Mouse (Mus musculus): ENCODE results near the gene Ugt1a5. TPM values are rescaled to one million over a fixed set of nuclear protein-coding genes. Genes with fewer than 3 reads are reported as not detected.
"Not testable (repeated sequence)": the region's sequence is repeated elsewhere in the genome, so short reads cannot be mapped to it uniquely, and the experiment has no call there.

Ugt1a5 gene
- total and polyA plus RNA-seq, 2 experiments from 2014 or later, result 0.26 TPM; not detected in 1

GRCm38 (mm10) chr1:88223591-88223990 lies 57.8 kb downstream of the Ugt1a5 start:
- Histone ChIP-seq H3K27ac (no peak overlapping the region), H3K9ac (replicated peaks; ENCODE audit: low read length) (no peak overlapping the region), H3K4me3 (ENCODE audit: low read length) (no peak overlapping the region), H3K4me1 (ENCODE audit: insufficient read depth, low read length) (no peaks in the 10 kb centered on the region), H3K27me3 (ENCODE audit: insufficient read depth, low read length) (no peaks in the 10 kb centered on the region), H3K4me2 (ENCODE audit: low read depth, low read length) (no peak overlapping the region), H3K36me3 (ENCODE audit: insufficient read depth, low read length) (no peaks in the 10 kb centered on the region), H3K9me3 (ENCODE audit: low read length) (peaks cover 38% of the 10 kb centered on the region)
- no peak for DNase-seq (ENCODE audit: low spot score)
- no peak for ATAC-seq
- 51% methylated on average over 1 of the region's 1 CpGs for WGBS
- no peak for TF ChIP-seq CTCF (IDR thresholded peaks at IDR 0.05; ENCODE audit: low read depth)

- Histone ChIP-seq H3K27ac (no peak overlapping the region), H3K4me2 (ENCODE audit: low read depth, low read length) (no peak overlapping the region), H3K9ac (replicated peaks; ENCODE audit: low read length) (no peak overlapping the region), H3K4me1 (ENCODE audit: insufficient read depth, low read length) (no peaks in the 10 kb centered on the region), H3K4me3 (ENCODE audit: low read length) (no peak overlapping the region), H3K36me3 (ENCODE audit: insufficient read depth, low read length) (no peaks in the 10 kb centered on the region), H3K9me3 (ENCODE audit: low read length) (peaks cover 44% of the 10 kb centered on the region), H3K27me3 (ENCODE audit: insufficient read depth, low read length) (no peaks in the 10 kb centered on the region)
- TF ChIP-seq CTCF (IDR thresholded peaks at IDR 0.05; ENCODE audit: low read depth), result no peak
- 65% methylated on average over 2 of the region's 2 CpGs for WGBS
- DNase-seq (ENCODE audit: low spot score), result no peak
- no peak for ATAC-seq
Observed at GRCm38 (mm10) chr1:88224029-88224776, 58.4 kb downstream of the Ugt1a5 start.

GRCm38 (mm10) chr1:88225301-88225700 lies 59.5 kb downstream of the Ugt1a5 start:
- not testable (repeated sequence) for ATAC-seq; DNase-seq (ENCODE audit: low spot score); H3K27ac ChIP-seq; H3K4me2 ChIP-seq (ENCODE audit: low read depth, low read length); H3K36me3 ChIP-seq (ENCODE audit: insufficient read depth, low read length); H3K4me1 ChIP-seq (ENCODE audit: insufficient read depth, low read length); H3K4me3 ChIP-seq (ENCODE audit: low read length); H3K27me3 ChIP-seq (ENCODE audit: insufficient read depth, low read length); H3K9ac ChIP-seq (replicated peaks; ENCODE audit: low read length)
- H3K9me3 ChIP-seq (ENCODE audit: low read length), result peaks cover 55% of the 10 kb centered on the region
- WGBS, result 42% methylated on average over 2 of the region's 2 CpGs

- Histone ChIP-seq H3K4me1 (ENCODE audit: insufficient read depth, low read length) (no peaks in the 10 kb centered on the region), H3K9ac (replicated peaks; ENCODE audit: low read length) (no peak overlapping the region), H3K9me3 (ENCODE audit: low read length) (peaks cover 59% of the 10 kb centered on the region), H3K4me2 (ENCODE audit: low read depth, low read length) (no peak overlapping the region), H3K36me3 (ENCODE audit: insufficient read depth, low read length) (no peaks in the 10 kb centered on the region), H3K27ac (no peak overlapping the region), H3K27me3 (ENCODE audit: insufficient read depth, low read length) (no peaks in the 10 kb centered on the region), H3K4me3 (ENCODE audit: low read length) (no peak overlapping the region)
- DNase-seq (ENCODE audit: low spot score) (no peak), ATAC-seq (no peak)
- TF ChIP-seq CTCF (IDR thresholded peaks at IDR 0.05; ENCODE audit: low read depth), result no peak
Observed at GRCm38 (mm10) chr1:88225741-88226140, 59.9 kb downstream of the Ugt1a5 start.

GRCm38 (mm10) chr1:88226670-88227379 lies 61.0 kb downstream of the Ugt1a5 start, which contains the start of gene Mroh2a:
Mroh2a (plus strand) TSS chr1:88226986.
- Histone ChIP-seq H3K4me2 (ENCODE audit: low read depth, low read length) (no peak within 1 kb of the TSS), H3K4me3 (ENCODE audit: low read length) (no peak within 1 kb of the TSS), H3K4me1 (ENCODE audit: insufficient read depth, low read length) (no peaks in the 10 kb centered on the region), H3K36me3 (ENCODE audit: insufficient read depth, low read length) (no peaks in the 10 kb centered on the region), H3K9ac (replicated peaks; ENCODE audit: low read length) (no peak within 1 kb of the TSS), H3K27ac (no peak within 1 kb of the TSS), H3K27me3 (ENCODE audit: insufficient read depth, low read length) (no peaks in the 10 kb centered on the region), H3K9me3 (ENCODE audit: low read length) (peaks cover 70% of the 10 kb centered on the region)
- no peak for DNase-seq (ENCODE audit: low spot score)
- TF ChIP-seq CTCF (IDR thresholded peaks at IDR 0.05; ENCODE audit: low read depth), result no peak
- WGBS, result 55% methylated on average over 5 of the region's 5 CpGs
- no peak for ATAC-seq

- DNase-seq (ENCODE audit: low spot score) (no peak), ATAC-seq (no peak)
- Histone ChIP-seq H3K9ac (replicated peaks; ENCODE audit: low read length) (no peak overlapping the region), H3K9me3 (ENCODE audit: low read length) (peaks cover 72% of the 10 kb centered on the region), H3K4me2 (ENCODE audit: low read depth, low read length) (no peak overlapping the region), H3K36me3 (ENCODE audit: insufficient read depth, low read length) (no peaks in the 10 kb centered on the region), H3K27me3 (ENCODE audit: insufficient read depth, low read length) (no peaks in the 10 kb centered on the region), H3K4me1 (ENCODE audit: insufficient read depth, low read length) (no peaks in the 10 kb centered on the region), H3K4me3 (ENCODE audit: low read length) (no peak overlapping the region), H3K27ac (no peak overlapping the region)
- no peak for TF ChIP-seq CTCF (IDR thresholded peaks at IDR 0.05; ENCODE audit: low read depth)
- 56% methylated on average over 2 of the region's 2 CpGs for WGBS
Observed at GRCm38 (mm10) chr1:88227482-88227881, 61.7 kb downstream of the Ugt1a5 start.

- no peak for TF ChIP-seq CTCF (IDR thresholded peaks at IDR 0.05; ENCODE audit: low read depth)
- 68% methylated on average over 7 of the region's 7 CpGs for WGBS
- Histone ChIP-seq H3K9me3 (ENCODE audit: low read length) (peaks cover 78% of the 10 kb centered on the region), H3K27me3 (ENCODE audit: insufficient read depth, low read length) (no peaks in the 10 kb centered on the region), H3K4me1 (ENCODE audit: insufficient read depth, low read length) (no peaks in the 10 kb centered on the region), H3K36me3 (ENCODE audit: insufficient read depth, low read length) (no peaks in the 10 kb centered on the region), H3K27ac (no peak overlapping the region), H3K4me2 (ENCODE audit: low read depth, low read length) (no peak overlapping the region), H3K9ac (replicated peaks; ENCODE audit: low read length) (no peak overlapping the region), H3K4me3 (ENCODE audit: low read length) (no peak overlapping the region)
- DNase-seq (ENCODE audit: low spot score), result no peak
- no peak for ATAC-seq
Observed at GRCm38 (mm10) chr1:88228121-88228520, 62.3 kb downstream of the Ugt1a5 start.
